12 mouse cellular contexts compared by ENCODE assay signal in the genomic region with DNA sequence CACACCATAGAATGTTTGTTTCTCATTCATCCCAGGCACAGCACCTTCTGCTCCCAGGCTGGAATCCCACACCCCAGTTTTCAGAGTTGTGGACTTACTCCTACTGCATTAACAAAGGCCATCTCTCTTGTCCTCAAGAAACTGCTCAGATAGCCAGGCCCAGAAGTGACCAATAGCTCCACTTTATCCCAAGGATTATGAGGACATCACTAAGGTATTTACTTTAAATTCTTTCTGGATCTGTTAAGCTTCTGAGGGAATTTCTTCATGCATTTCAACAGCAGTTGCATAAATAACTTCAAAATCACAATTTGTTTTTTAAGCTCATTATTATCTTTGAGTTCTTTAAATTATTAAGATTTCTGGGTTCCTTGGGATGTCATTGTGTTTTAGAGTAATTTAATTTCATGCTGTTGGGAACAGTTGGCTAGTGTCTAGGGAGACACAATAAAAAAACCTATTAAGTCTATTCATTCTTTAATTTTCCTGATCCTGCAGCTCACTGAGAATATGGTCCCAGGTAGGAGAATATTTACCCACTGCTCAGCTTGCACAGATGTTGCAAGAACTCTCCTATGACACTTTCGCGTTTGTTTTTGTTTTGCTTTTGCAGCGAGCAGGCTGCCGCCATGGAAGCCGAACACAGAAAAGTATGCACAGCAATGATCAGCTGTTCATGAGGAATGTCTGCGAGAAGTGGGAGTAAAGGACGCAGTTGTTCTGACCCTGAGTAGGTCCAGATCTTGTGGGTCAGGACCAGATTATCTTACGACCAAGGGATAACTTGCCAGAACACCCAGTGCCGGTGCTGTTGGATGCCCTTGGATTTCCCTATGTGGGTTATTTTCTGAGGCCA.
"Had no signal": no experiment of that assay in that cellular context is flagged by ENCODE, and none has a peak within 500 bp of the region (broad histone marks: within the 10 kb centered on the region; RNA-seq: fewer than 3 reads in every experiment).

No protein-coding gene starts in this region.

- ATAC-seq: inflammation-experienced regulatory T-cells, adult 6 months; intestine, postnatal 0 days; liver, embryonic 12.5 days; midbrain, embryonic 16.5 days had no signal

- H3K27me3 ChIP-seq: limb, embryonic 15.5 days; liver, embryonic 12.5 days; lung, embryonic 15.5 days; midbrain, embryonic 12.5 days had no signal

- H3K9me3 ChIP-seq: limb, embryonic 15.5 days; liver, embryonic 12.5 days; lung, embryonic 15.5 days; midbrain, embryonic 12.5 days had no signal

- H3K27ac ChIP-seq: left cerebral cortex, adult 2 months; limb, embryonic 15.5 days; liver, embryonic 12.5 days; lung, embryonic 15.5 days; midbrain, embryonic 12.5 days; stomach, postnatal 0 days had no signal

- DNase-seq: kidney, postnatal 25 days; lung, postnatal 14 days; thymus, postnatal 4 days had no signal

- H3K4me3 ChIP-seq: left cerebral cortex, adult 2 months; limb, embryonic 15.5 days; liver, embryonic 12.5 days; lung, embryonic 15.5 days; midbrain, embryonic 12.5 days had no signal

- H3K4me1 ChIP-seq: limb, embryonic 15.5 days; liver, embryonic 12.5 days; lung, embryonic 15.5 days; midbrain, embryonic 12.5 days had no signal

- H3K9ac ChIP-seq: limb, embryonic 15.5 days; liver, embryonic 12.5 days; lung, embryonic 15.5 days; midbrain, embryonic 12.5 days had no signal

- H3K4me2 ChIP-seq: limb, embryonic 15.5 days; liver, embryonic 12.5 days; lung, embryonic 15.5 days; midbrain, embryonic 12.5 days had no signal

- H3K36me3 ChIP-seq: limb, embryonic 15.5 days; liver, embryonic 12.5 days; lung, embryonic 15.5 days; midbrain, embryonic 12.5 days had no signal
